Mouse (Mus musculus) liver, postnatal 0 days (tissue): Measurements from ENCODE around the gene Anxa6.

Experiments used
- CTCF ChIP-seq: sonication (generic); IDR thresholded peaks from 2 replicates; pipeline ENCODE4 v1.5.1; 2016; ENCODE audit warnings: antibody characterized with exemption, low read depth
- EP300 ChIP-seq: IDR thresholded peaks from 2 replicates; pipeline ENCODE4 v1.6.1; 2016; ENCODE audit warnings: antibody characterized with exemption, low read depth, mild to moderate bottlenecking

- no peak for TF ChIP-seq CTCF
- no peak for TF ChIP-seq EP300
These were observed 3.4 kb upstream of the Anxa6 start for GRCm38 (mm10) chr11:55036601-55037000.
